Comparison of ENCODE assay signal across 7 mouse cellular contexts in genomic region chr17:14204061-14204460, GRCm38 (mm10). TPM values are rescaled to one million over a fixed set of nuclear protein-coding genes. Genes with fewer than 3 reads are reported as not detected.
DNase-seq lines count a peak whose midpoint lies in the region; ATAC-seq and TF ChIP-seq lines count a peak whose summit lies in the region.

TSS of gene Dact2 (minus strand) at chr17:14204304.

- H3K27me3 ChIP-seq in heart, embryonic 14.5 days (ENCODE audit: control insufficient read depth, insufficient read depth, low read length) = peaks cover 66% of the 10 kb centered on the region
- H3K27me3 ChIP-seq in midbrain, embryonic 10.5 days (ENCODE audit: low read depth, poor library complexity, severe bottlenecking) = peaks cover 92% of the 10 kb centered on the region

- no peak for ATAC-seq in heart, embryonic 14.5 days (ENCODE audit: insufficient number of reproducible peaks, insufficient read depth, low FRiP score, low read depth)

- 29% methylated on average over 13 of the region's 13 CpGs for WGBS in heart, embryonic 14.5 days
- 57% methylated on average over 13 of the region's 13 CpGs for WGBS in midbrain, embryonic 10.5 days

- H3K9ac ChIP-seq in ES-E14 (ENCODE audit: insufficient read depth, low read depth, low read length, poor library complexity, severe bottlenecking) = peak within 1 kb of the TSS; percentile 84
- H3K9ac ChIP-seq in heart, embryonic 14.5 days (ENCODE audit: low read length) = peak within 1 kb of the TSS; percentile 77

- peak within 1 kb of the TSS; percentile 93 for H3K4me2 ChIP-seq in heart, embryonic 14.5 days (ENCODE audit: low read length)

- H3K9me3 ChIP-seq in ES-E14 (ENCODE audit: control insufficient read depth, insufficient read depth, low read depth, low read length) = no peaks in the 10 kb centered on the region
- no peaks in the 10 kb centered on the region for H3K9me3 ChIP-seq in heart, embryonic 14.5 days (ENCODE audit: control insufficient read depth, low read length)
- H3K9me3 ChIP-seq in midbrain, embryonic 10.5 days (replicated peaks) = no peaks in the 10 kb centered on the region

- no peaks in the 10 kb centered on the region for H3K36me3 ChIP-seq in ES-E14 (ENCODE audit: control insufficient read depth, insufficient read depth, low read length, poor library complexity, severe bottlenecking)
- no peaks in the 10 kb centered on the region for H3K36me3 ChIP-seq in heart, embryonic 14.5 days (ENCODE audit: control insufficient read depth, insufficient read depth, low read length)
- H3K36me3 ChIP-seq in midbrain, embryonic 10.5 days = no peaks in the 10 kb centered on the region

- in situ Hi-C loops in ES-E14 (cut with MboI; ENCODE audit: low sequenced_read_pairs in 2 of 2, unreplicated experiment in 2 of 2) = no loop called here

- no peak for DNase-seq in ES-E14 (ENCODE audit: low read depth, low spot score)
- peak; percentile 31 to 54 for DNase-seq in layer of hippocampus, postnatal 36 days
- no peak for DNase-seq in midbrain, embryonic 10.5 days (ENCODE audit: low spot score)
- DNase-seq in telencephalon, adult 2 months (ENCODE audit: low read depth, low spot score) = peak; percentile 77
- DNase-seq in adrenal gland, postnatal 4 days (ENCODE audit: low spot score in 2 of 2) = no peak

- peak within 1 kb of the TSS; percentile 83 to 87 for H3K4me3 ChIP-seq in ES-E14 (ENCODE audit: insufficient read depth in 1 of 2, low read depth in 1 of 2, low read length in 2 of 2, poor library complexity in 1 of 2, severe bottlenecking in 1 of 2)
- peak within 1 kb of the TSS; percentile 50 for H3K4me3 ChIP-seq in brown adipose tissue, adult 24 weeks (ENCODE audit: insufficient read depth, low read depth, low read length)
- H3K4me3 ChIP-seq in heart, embryonic 14.5 days (ENCODE audit: control insufficient read depth in 1 of 2, insufficient read depth in 1 of 2, low read depth in 1 of 2, low read length in 2 of 2) = peak within 1 kb of the TSS; percentile 74
- H3K4me3 ChIP-seq in midbrain, embryonic 10.5 days = peak within 1 kb of the TSS; percentile 67

- H3K4me1 ChIP-seq in ES-E14 (ENCODE audit: control insufficient read depth in 2 of 2, insufficient read depth in 2 of 2, low read length in 2 of 2, poor library complexity in 1 of 2) = peaks cover 8 to 25% of the 10 kb centered on the region in 2 experiments; a peak in 3 of 4 replicates
- H3K4me1 ChIP-seq in brown adipose tissue, adult 24 weeks (ENCODE audit: control insufficient read depth, insufficient read depth, insufficient read length, low read length) = no peaks in the 10 kb centered on the region
- peaks cover 12 to 16% of the 10 kb centered on the region in 2 experiments for H3K4me1 ChIP-seq in heart, embryonic 14.5 days (ENCODE audit: control insufficient read depth in 2 of 2, insufficient read depth in 2 of 2, low read length in 2 of 2)
- peaks cover 36% of the 10 kb centered on the region for H3K4me1 ChIP-seq in midbrain, embryonic 10.5 days

- H3K27ac ChIP-seq in ES-E14 (ENCODE audit: insufficient read depth, low read depth, low read length, poor library complexity, severe bottlenecking) = no peak within 1 kb of the TSS
- H3K27ac ChIP-seq in brown adipose tissue, adult 24 weeks (replicated peaks; ENCODE audit: low read depth, low read length) = no peak within 1 kb of the TSS
- H3K27ac ChIP-seq in heart, embryonic 14.5 days (replicated peaks in 1 of 2; ENCODE audit: control insufficient read depth in 1 of 2, insufficient read depth in 1 of 2, low read depth in 2 of 2, low read length in 2 of 2) = peak within 1 kb of the TSS in 1 of 2 experiments; percentile 37; a peak in 1 of 4 replicates
- H3K27ac ChIP-seq in midbrain, embryonic 10.5 days (replicated peaks) = peak within 1 kb of the TSS; percentile 67

TF ChIP-seq in ES-E14, 5 proteins besides CTCF, POLR2A, EP300 and RAD21:
- no peak for TF ChIP-seq MAFK (IDR thresholded peaks at IDR 0.05; ENCODE audit: insufficient read depth, low read depth, low read length)
- no peak for TF ChIP-seq CHD2 (IDR thresholded peaks at IDR 0.05; ENCODE audit: low read depth, low read length)
- TF ChIP-seq ZC3H11A (IDR thresholded peaks at IDR 0.05; ENCODE audit: borderline replicate concordance, low read depth, low read length) = no peak
- no peak for TF ChIP-seq ZNF384 (IDR thresholded peaks at IDR 0.05; ENCODE audit: low read depth, low read length)
- TF ChIP-seq HCFC1 (IDR thresholded peaks at IDR 0.05; ENCODE audit: borderline replicate concordance, insufficient read depth, low read length) = no peak

RNA-seq across cellular contexts. Expression of gene Dact2, which starts in this region (rescaled TPM):
- 6.7 and 13.6 TPM in 2 replicates for total RNA-seq in ES-E14 (2012; rRNA removed)
- polyA plus RNA-seq in brown adipose tissue, adult 24 weeks (2012; ENCODE audit: insufficient read depth, insufficient read length, missing spikeins) = 3.0 and 3.4 TPM in 2 replicates
- 2.4 and 3.1 TPM in 2 replicates for polyA plus RNA-seq in heart, embryonic 14.5 days (2014; fragmentation: Nextera tagmentation; extraction: Ambion mirVana)
- 10 to 100 TPM; 19.9 to 25.2 TPM for total RNA-seq in layer of hippocampus, postnatal 36 days (2021)
- polyA plus RNA-seq in midbrain, embryonic 10.5 days (2016; fragmentation: Nextera tagmentation; extraction: Ambion mirVana) = 0.42 and 0.48 TPM in 2 replicates
- total RNA-seq in adrenal gland, postnatal 4 days (2021) = 1 to 10 TPM; 2.4 to 9.2 TPM

Comparison
In these comparisons a context has a peak if more than half of its experiments do, and no peak if none do; other contexts are left out.
1. DNase-seq: peak in layer of hippocampus, postnatal 36 days (2 of 2) and telencephalon, adult 2 months (single experiment); none in ES-E14 (single experiment), midbrain, embryonic 10.5 days (single experiment) and adrenal gland, postnatal 4 days (0 of 2).
2. Peak in every context shown above with its lines, with median percentiles within 50 percentile points of each other: H3K4me3 ChIP-seq.